Mouse (Mus musculus): ENCODE measurements around the gene Hpcal4. TPM values are rescaled to one million over a fixed set of nuclear protein-coding genes. Genes with fewer than 3 reads are reported as not detected.

The Hpcal4 gene
- total RNA-seq, 2 experiments from 2014 or later: 0.36 TPM; not detected in 1

GRCm38 (mm10) chr4:123237386-123238266 is 54.6 kb downstream of the Hpcal4 start:
- peak; percentile 62 for DNase-seq

- peak; percentile 89 for DNase-seq
Observed at GRCm38 (mm10) chr4:123239361-123240203, 56.6 kb downstream of the Hpcal4 start.

Other genes starting within 250 kb of the Hpcal4 start
- under 1 TPM; 0.24 to 0.26 TPM for gene Mfsd2a, start 222.0 kb upstream of the Hpcal4 start, total RNA-seq (2021)
- gene Mycl, start 187.6 kb upstream of the Hpcal4 start, total RNA-seq (2021): under 1 TPM; 0.46 to 0.62 TPM
- 1 to 10 TPM; 6.7 to 7.6 TPM for gene Trit1, start 166.6 kb upstream of the Hpcal4 start, total RNA-seq (2021)
- not detected for gene Bmp8b, start 78.1 kb upstream of the Hpcal4 start, total RNA-seq (2021)
- not detected for gene Oxct2b, start 67.0 kb upstream of the Hpcal4 start, total RNA-seq (2021)
- 10 to 100 TPM; 16.8 to 17.6 TPM for gene Ppie, start 43.3 kb upstream of the Hpcal4 start, total RNA-seq (2021)
- 10 to 100 TPM; 19.6 to 32.5 TPM for gene Nt5c1a, start 18.3 kb downstream of the Hpcal4 start, total RNA-seq (2021)
- 1 to 10 TPM; 6.7 to 7.4 TPM for gene Heyl, start 50.3 kb downstream of the Hpcal4 start, total RNA-seq (2021)
- 100 to 1,000 TPM; 278 to 325 TPM for gene Pabpc4, start 79.1 kb downstream of the Hpcal4 start, total RNA-seq (2021)
- gene Oxct2a, start 140.4 kb downstream of the Hpcal4 start, total RNA-seq (2021): under 1 TPM in 1 of 2 experiments, not detected in 1; 0.16 TPM
- gene Bmp8a, start 160.0 kb downstream of the Hpcal4 start, total RNA-seq (2021): under 1 TPM; 0.35 to 0.36 TPM

All from gastrocnemius, postnatal 25 days (tissue).